Mouse (Mus musculus) intestine, embryonic 16.5 days (tissue): ENCODE data around the gene Fam129a. TPM values are rescaled to one million over a fixed set of nuclear protein-coding genes. Genes with fewer than 3 reads are reported as not detected.

Experiments used
- ATAC-seq: fragments of 200-750 bp; cut with Nextera tagmentation; 2 replicates; pipeline ENCODE4 v1.8.0; 2017; ENCODE audit warnings: moderate TSS enrichment, moderate library complexity
- H3K27ac ChIP-seq: fragments of 300-500 bp; sonication (generic); 2 replicates; pipeline ENCODE4 v1.5.1; 2014; ENCODE audit warnings: mild to moderate bottlenecking, low read length
- H3K27me3 ChIP-seq: fragments of 300-500 bp; sonication (generic); replicated peaks from 2 replicates; pipeline ENCODE4 v1.6.1; 2014; ENCODE audit warnings: low read length, control low read depth, mixed read lengths; ENCODE audit not compliant: control insufficient read depth, insufficient read depth
- H3K36me3 ChIP-seq: fragments of 300-500 bp; sonication (generic); 2 replicates; pipeline ENCODE4 v1.6.1; 2014; ENCODE audit warnings: low read length, control low read depth; ENCODE audit not compliant: control insufficient read depth, insufficient read depth
- H3K4me1 ChIP-seq: fragments of 300-500 bp; sonication (generic); 2 replicates; pipeline ENCODE4 v1.6.1; 2014; ENCODE audit warnings: low read length, control low read depth, mixed read lengths; ENCODE audit not compliant: control insufficient read depth, insufficient read depth
- H3K4me2 ChIP-seq: fragments of 300-500 bp; sonication (generic); 2 replicates; pipeline ENCODE4 v1.6.1; 2014; ENCODE audit warnings: low read depth, low read length, control low read depth
- H3K4me3 ChIP-seq: fragments of 300-500 bp; sonication (generic); 2 replicates; pipeline ENCODE4 v1.5.1; 2014; ENCODE audit warnings: mild to moderate bottlenecking, low read length
- H3K9ac ChIP-seq: fragments of 300-500 bp; sonication (generic); 2 replicates; pipeline ENCODE4 v1.6.1; 2014; ENCODE audit warnings: low read depth, low read length
- H3K9me3 ChIP-seq: fragments of 300-500 bp; sonication (generic); 2 replicates; pipeline ENCODE4 v1.6.1; 2016; ENCODE audit warnings: low read length, control low read depth; ENCODE audit not compliant: control insufficient read depth
- WGBS: fragments of 180-500 bp; shearing (Covaris S2); extraction: QIAGEN DNeasy Blood & Tissue Kit; methylation state at CpG from one replicate; pipeline ENCODE4 v1.1.7; 2014; 5-methylcytosine and 5-hydroxymethylcytosine counted together
- polyA plus RNA-seq: library from polyadenylated mRNA; unstranded; fragments of >200 nt; fragmentation: Nextera tagmentation; extraction: Ambion mirVana; gene quantifications from 2 replicates; pipeline ENCODE4 v1.2.1, GENCODE M21; 2015

Fam129a gene
- polyA plus RNA-seq, 1 experiment from 2014 or later = 10.7 TPM

- Histone ChIP-seq H3K27me3 (no peaks in the 10 kb centered on the region), H3K36me3 (no peaks in the 10 kb centered on the region), H3K4me1 (peaks cover 5% of the 10 kb centered on the region), H3K4me2 (no peak overlapping the region), H3K4me3 (no peak overlapping the region), H3K9ac (no peak overlapping the region), H3K9me3 (no peaks in the 10 kb centered on the region), H3K27ac (no peak overlapping the region)
- no peak for ATAC-seq
- WGBS = 85% methylated on average over 4 of the region's 4 CpGs
These were observed 11.0 kb downstream of the Fam129a start for GRCm38 (mm10) chr1:151581977-151582376.

DNA sequence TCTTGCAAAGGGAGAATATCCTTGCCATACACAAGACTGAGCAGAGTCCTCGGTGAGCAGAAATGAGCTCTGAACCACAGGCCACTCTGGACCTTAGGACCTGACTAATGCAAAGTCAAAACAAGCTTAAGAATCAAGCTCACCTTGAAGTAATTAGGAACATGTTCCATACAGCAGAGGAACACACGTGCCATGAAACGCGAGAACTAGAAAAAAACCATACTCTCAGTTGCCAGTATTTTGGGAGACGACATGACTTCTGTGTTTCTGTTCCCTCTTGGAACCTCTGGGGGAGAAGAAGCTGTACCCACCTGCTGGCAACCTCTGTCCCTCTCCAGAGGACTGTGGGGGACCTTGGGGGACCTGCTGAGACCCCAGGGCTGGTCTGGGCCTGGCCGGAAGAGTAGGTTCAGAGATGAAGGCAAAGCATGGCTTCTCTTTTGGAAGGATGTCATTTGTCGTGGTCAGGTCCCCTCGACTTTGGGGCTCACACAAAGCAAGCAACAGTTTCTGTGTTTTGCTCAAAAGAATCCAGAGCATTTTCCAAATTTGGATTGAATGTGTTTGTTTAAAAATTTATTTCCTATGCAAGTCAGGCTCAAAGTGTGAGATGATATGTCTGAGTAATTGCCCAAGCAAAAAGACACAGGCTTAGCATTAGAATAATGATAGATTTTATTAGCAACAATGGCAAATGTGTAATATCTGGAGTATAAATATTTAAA lies 12.6 kb downstream of the Fam129a start:
- no peak for ATAC-seq
- Histone ChIP-seq H3K27me3 (no peaks in the 10 kb centered on the region), H3K4me1 (peaks cover 5% of the 10 kb centered on the region), H3K9me3 (no peaks in the 10 kb centered on the region), H3K27ac (no peak overlapping the region), H3K36me3 (no peaks in the 10 kb centered on the region), H3K4me2 (no peak overlapping the region), H3K4me3 (no peak overlapping the region), H3K9ac (no peak overlapping the region)
- WGBS = 67% methylated on average over 8 of the region's 8 CpGs

GRCm38 (mm10) chr1:151584182-151584471 lies 13.1 kb downstream of the Fam129a start:
- Histone ChIP-seq H3K27me3 (no peaks in the 10 kb centered on the region), H3K36me3 (no peaks in the 10 kb centered on the region), H3K9ac (no peak overlapping the region), H3K4me3 (no peak overlapping the region), H3K4me1 (peaks cover 5% of the 10 kb centered on the region), H3K4me2 (no peak overlapping the region), H3K27ac (no peak overlapping the region), H3K9me3 (no peaks in the 10 kb centered on the region)
- 29% methylated on average over 1 of the region's 1 CpGs for WGBS
- no peak for ATAC-seq

- Histone ChIP-seq H3K4me1 (peaks cover 5% of the 10 kb centered on the region), H3K9ac (no peak overlapping the region), H3K4me3 (no peak overlapping the region), H3K27ac (no peak overlapping the region), H3K36me3 (no peaks in the 10 kb centered on the region), H3K27me3 (no peaks in the 10 kb centered on the region), H3K9me3 (no peaks in the 10 kb centered on the region), H3K4me2 (no peak overlapping the region)
- WGBS = 78% methylated on average over 11 of the region's 11 CpGs
- no peak for ATAC-seq
These were observed 13.7 kb downstream of the Fam129a start for GRCm38 (mm10) chr1:151584565-151585216.

- Histone ChIP-seq H3K27ac (no peak overlapping the region), H3K9ac (no peak overlapping the region), H3K36me3 (no peaks in the 10 kb centered on the region), H3K4me1 (peaks cover 5% of the 10 kb centered on the region), H3K4me2 (no peak overlapping the region), H3K9me3 (no peaks in the 10 kb centered on the region), H3K4me3 (no peak overlapping the region), H3K27me3 (no peaks in the 10 kb centered on the region)
- no peak for ATAC-seq
- WGBS = 72% methylated on average over 4 of the region's 4 CpGs
These were observed 14.7 kb downstream of the Fam129a start for GRCm38 (mm10) chr1:151585647-151586046.

DNA sequence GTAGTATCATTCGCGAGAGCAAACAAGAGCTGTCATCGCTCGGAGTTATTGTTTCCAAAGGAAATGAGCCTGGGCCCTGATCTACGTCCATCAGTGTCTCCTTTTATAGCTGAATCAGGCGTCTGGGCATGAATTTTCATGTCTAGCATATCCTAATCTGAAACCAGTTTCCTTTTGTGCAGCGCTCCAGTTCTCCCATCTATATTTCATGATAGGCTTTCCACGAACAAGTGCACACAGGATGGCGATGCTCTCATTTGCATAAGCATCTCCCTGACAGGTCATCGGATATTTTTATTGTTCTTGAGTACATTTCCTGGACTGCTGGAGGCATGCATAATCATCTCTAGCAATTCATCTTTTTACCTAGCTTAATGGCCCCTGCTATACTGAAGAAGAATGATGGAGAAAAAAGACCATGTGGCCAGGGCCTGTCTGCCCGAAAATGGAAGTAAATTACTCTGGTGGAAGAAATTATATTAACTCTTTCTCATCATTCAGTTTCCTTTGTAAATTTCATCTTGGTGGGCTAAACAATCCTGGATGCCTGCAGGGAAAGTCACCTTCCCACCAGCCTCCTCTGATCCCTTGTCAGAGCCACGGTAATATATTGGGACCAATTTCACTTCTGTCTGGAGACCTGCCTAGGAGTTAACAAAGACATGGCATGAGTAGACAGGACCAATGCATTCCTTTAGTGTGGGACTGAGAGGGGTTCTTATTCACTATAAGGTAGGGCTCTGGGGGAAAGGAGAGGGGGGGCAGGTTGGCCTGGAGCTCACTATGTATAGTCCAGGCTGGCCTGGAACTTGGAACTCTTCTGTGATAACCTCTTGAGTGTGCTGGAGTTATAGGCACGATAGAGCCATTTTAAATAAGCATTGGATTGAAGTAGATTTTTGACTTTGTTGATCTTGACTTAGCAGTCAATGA lies 21.4 kb downstream of the Fam129a start:
- 63% methylated on average over 13 of the region's 13 CpGs for WGBS
- H3K9me3 ChIP-seq = no peaks in the 10 kb centered on the region
- H3K4me1 ChIP-seq = no peaks in the 10 kb centered on the region
- H3K36me3 ChIP-seq = no peaks in the 10 kb centered on the region
- ATAC-seq = no peak
- H3K4me2 ChIP-seq = no peak overlapping the region
- H3K4me3 ChIP-seq = no peak overlapping the region
- H3K9ac ChIP-seq = no peak overlapping the region
- H3K27me3 ChIP-seq = no peaks in the 10 kb centered on the region
- H3K27ac ChIP-seq = no peak overlapping the region

DNA sequence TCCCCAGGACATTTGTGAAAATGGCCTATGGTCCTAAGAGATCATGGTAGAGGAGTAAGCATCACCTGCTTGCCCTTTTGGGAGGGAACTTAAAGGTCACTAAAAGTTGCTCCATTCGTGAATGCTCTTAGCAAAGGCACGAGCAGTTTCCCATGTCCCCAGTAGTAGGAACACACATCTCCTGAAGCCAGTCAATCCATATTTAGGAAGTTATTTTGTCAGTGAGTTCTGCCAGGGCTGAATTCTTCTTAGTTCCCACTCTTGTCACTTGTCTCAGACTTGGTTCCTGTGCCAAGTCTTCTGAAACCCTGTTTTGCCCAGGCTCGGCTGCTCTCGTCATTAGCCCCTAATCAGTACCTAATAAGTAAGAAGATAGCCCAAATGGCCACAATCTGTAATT lies 23.9 kb downstream of the Fam129a start:
- ATAC-seq = no peak
- Histone ChIP-seq H3K36me3 (no peaks in the 10 kb centered on the region), H3K9me3 (no peaks in the 10 kb centered on the region), H3K9ac (no peak overlapping the region), H3K4me2 (no peak overlapping the region), H3K4me1 (no peaks in the 10 kb centered on the region), H3K27ac (no peak overlapping the region), H3K27me3 (no peaks in the 10 kb centered on the region), H3K4me3 (no peak overlapping the region)
- WGBS = 90% methylated on average over 4 of the region's 4 CpGs

GRCm38 (mm10) chr1:151595600-151596299 lies 24.8 kb downstream of the Fam129a start:
- H3K9ac ChIP-seq = no peak overlapping the region
- 65% methylated on average over 12 of the region's 12 CpGs for WGBS
- H3K4me3 ChIP-seq = no peak overlapping the region
- no peaks in the 10 kb centered on the region for H3K9me3 ChIP-seq
- ATAC-seq = no peak
- H3K27me3 ChIP-seq = no peaks in the 10 kb centered on the region
- no peaks in the 10 kb centered on the region for H3K4me1 ChIP-seq
- H3K4me2 ChIP-seq = no peak overlapping the region
- H3K27ac ChIP-seq = no peak overlapping the region
- no peaks in the 10 kb centered on the region for H3K36me3 ChIP-seq

GRCm38 (mm10) chr1:151596562-151596961 lies 25.6 kb downstream of the Fam129a start:
- H3K27me3 ChIP-seq = no peaks in the 10 kb centered on the region
- H3K9me3 ChIP-seq = no peaks in the 10 kb centered on the region
- no peak overlapping the region for H3K27ac ChIP-seq
- H3K9ac ChIP-seq = no peak overlapping the region
- WGBS = 61% methylated on average over 8 of the region's 8 CpGs
- H3K4me2 ChIP-seq = no peak overlapping the region
- no peak for ATAC-seq
- H3K36me3 ChIP-seq = no peaks in the 10 kb centered on the region
- no peaks in the 10 kb centered on the region for H3K4me1 ChIP-seq
- no peak overlapping the region for H3K4me3 ChIP-seq
